Mouse (Mus musculus) left cerebral cortex, adult 2 months (tissue): ENCODE results near the gene Coq8b. TPM values are rescaled to one million over a fixed set of nuclear protein-coding genes. Genes with fewer than 3 reads are reported as not detected.

Experiments
- DNase-seq, 2 experiments: peaks; one replicate each; pipeline ENCODE4 v3.0.0; 2021 to 2022; ENCODE audit warnings: low spot score in 2 of 2, mixed read lengths in 1 of 2; ENCODE audit errors: extremely low spot score in 1 of 2
- H3K27ac ChIP-seq: fragments of 200-600 bp; 2 replicates; pipeline ENCODE4 v1.8.1; 2022
- H3K4me3 ChIP-seq: fragments of 200-600 bp; 2 replicates; pipeline ENCODE4 v1.8.1; 2022
- CTCF ChIP-seq: fragments of 200-600 bp; IDR thresholded peaks from 2 replicates; pipeline ENCODE4 v1.8.1; 2022; ENCODE audit warnings: antibody characterized with exemption, mild to moderate bottlenecking, moderate library complexity
- intact Hi-C: fragments of 180-260 bp; cut with DNase I; formaldehyde crosslinking; loops from one replicate; pipeline ENCODE4 v1.15.1; 2025
- microRNA-seq, 2 experiments: library from miRNA; unstranded; fragments of <30 nt; microRNA quantifications; one replicate each; pipeline ENCODE4 v1.2.0; 2021
- total RNA-seq, 2 experiments: library from RNA; stranded (reverse); gene quantifications; 2 replicates each; pipeline ENCODE4 v1.2.3; 2021

The Coq8b gene
- total RNA-seq, 2 experiments from 2014 or later: 35.4 to 36.2 TPM

DNA sequence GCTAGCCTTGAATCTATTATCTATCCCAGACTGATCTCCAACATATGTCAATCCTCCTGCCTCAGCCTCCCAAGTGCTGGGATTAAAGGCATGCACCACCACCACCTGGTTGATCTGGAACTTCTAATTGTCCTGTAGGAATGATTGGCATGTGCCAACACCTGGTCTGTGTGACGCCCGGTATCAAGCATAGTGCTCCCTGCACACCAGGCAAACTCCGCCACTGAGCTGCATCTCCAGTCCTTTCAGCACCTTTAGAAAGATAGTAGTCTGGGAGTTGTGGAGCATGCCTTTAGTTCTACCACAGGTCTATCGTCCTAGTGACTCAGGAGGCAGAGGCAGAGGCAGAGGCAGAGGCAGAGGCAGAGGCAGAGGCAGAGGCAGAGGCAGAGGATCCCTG lies 67.5 kb downstream of the Coq8b start:
- intact Hi-C loops: no loop called here
- no peak for DNase-seq
- Histone ChIP-seq H3K4me3 (no peak overlapping the region), H3K27ac (no peak overlapping the region)
- TF ChIP-seq CTCF: no peak

DNA sequence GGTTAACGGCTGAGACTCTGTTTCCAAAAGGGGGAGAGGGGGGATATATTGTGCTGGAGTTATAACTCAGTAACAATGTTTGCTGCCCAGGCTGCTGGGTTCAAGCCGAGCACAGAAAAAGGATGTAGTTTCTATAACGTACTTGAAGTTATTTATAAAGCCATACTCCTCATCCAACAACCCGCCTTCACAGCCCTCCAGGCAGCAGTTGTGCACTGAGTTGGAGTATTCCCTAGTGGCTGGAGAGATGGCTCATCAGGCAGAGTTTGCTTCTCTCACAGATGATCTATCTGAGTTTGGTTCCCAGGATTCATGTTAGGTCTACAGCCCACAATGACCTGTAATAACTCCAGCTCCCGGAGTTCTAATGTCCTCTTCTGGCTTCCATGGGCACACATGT lies 68.0 kb downstream of the Coq8b start:
- TF ChIP-seq CTCF: no peak
- intact Hi-C loops: no loop called here
- no peak overlapping the region for H3K4me3 ChIP-seq
- no peak overlapping the region for H3K27ac ChIP-seq
- no peak for DNase-seq

DNA sequence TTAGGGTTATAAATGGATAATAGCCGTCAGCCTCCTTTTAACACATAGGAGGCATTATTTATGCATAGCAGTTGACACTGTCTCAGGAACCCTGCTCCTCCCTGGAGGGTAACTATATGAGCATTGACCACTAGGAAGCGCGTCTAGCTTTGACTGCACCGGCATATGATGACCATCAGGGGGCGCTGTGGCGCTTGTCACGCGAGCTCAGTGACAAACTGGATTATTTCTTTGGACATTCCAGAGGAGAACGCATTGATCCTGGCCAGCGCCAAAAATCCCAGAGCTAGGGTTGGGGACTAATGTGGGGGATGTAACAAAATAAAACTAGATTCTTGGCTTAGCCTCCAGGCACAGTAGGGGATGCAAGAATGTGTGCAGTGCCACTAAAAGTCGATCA lies 69.3 kb downstream of the Coq8b start:
- intact Hi-C loops: loop anchor here (2.0 kb wide), 1 partner anchor 27 kb away; no protein-coding TSS in a partner anchor
- Histone ChIP-seq H3K27ac (no peak overlapping the region), H3K4me3 (no peak overlapping the region)
- TF ChIP-seq CTCF: peak; percentile 98
- peak; percentile 67 to 75 for DNase-seq

DNA sequence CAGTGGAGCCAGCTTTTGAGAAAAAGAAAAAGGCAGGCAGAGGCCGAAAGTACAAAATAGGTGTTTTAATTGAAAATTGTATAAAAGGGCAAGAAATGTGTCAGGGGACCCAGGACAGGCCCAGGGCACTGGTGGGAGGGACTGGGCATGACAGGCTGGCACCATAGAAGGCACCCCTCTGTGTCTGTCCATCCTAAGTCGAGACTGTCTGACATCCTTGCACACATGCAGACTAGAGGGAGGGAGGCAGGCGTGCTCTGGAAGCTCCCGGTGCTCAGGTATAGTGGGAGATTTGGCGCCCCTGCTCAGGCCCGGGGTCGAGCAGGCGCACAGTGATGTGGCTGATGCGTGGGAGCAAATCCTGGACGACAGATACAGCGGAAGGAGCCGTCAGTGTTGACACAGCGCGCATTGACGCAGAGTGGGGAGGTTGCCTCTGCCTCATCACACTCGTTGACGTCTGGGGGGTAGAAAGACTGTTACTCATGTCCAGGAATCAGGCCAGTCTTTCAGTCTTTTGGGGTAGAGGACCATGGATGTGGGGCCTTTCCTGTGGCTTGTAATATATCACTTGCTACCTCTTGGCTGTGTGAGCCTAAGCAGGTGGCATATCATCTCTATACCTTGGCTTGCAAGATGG lies 72.4 kb downstream of the Coq8b start:
- intact Hi-C loops: no loop called here

DNA sequence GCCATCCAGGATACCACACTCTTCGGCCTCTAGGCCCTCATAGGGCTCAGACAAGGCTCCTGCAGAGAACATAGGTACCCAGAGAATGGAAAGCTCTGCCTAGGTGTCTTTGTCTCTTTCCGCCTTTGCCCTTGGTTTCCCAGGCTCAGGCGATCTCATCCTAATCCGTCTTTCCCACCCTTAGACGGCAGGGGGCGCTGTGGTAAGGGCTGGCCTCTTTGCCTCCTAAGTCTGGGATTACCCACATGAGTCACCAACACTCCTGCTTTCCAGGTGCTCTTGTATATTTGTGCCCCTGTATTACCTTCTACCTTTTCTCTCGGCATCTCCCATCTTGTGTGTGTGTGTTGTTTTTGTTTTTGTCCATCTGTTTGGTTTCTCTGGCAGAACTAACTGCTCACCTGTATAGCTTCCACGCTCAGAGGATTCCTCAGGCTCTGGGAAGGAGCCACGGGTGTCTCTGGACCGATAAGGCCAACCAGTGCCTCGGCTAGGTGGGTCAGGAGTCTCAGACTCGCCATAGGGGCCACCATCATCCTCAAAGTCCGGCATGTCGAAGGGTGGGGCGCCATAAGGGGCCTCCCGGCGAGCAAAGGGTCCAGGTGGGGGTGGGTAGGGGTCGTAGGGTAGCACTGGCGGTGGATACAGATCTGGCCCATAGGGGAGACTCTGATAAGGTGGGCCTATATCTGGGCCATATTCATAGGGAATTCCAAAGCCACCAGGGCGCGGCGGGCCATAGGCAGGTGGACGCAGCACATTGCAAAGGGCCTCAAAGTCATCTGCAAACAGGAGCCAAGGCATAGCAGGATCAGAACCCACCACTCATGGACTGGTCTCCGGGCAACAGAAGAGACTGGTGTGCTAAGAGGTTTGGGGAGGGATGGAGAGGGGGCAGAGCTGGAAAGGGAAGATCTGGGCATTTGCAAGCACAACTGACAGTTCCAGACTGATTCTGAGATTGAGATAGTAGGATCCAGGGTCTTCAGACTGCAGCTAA lies 73.6 kb downstream of the Coq8b start:
- TF ChIP-seq CTCF: peak; percentile 58
- intact Hi-C loops: no loop called here
- H3K4me3 ChIP-seq: no peak overlapping the region
- peak in 1 of 2 experiments; percentile 47 for DNase-seq
- no peak overlapping the region for H3K27ac ChIP-seq

More for the DNA sequence above, 72.4 kb downstream of the Coq8b start:
- TF ChIP-seq CTCF: no peak
- Histone ChIP-seq H3K4me3 (no peak overlapping the region), H3K27ac (no peak overlapping the region)
- DNase-seq: no peak

DNA sequence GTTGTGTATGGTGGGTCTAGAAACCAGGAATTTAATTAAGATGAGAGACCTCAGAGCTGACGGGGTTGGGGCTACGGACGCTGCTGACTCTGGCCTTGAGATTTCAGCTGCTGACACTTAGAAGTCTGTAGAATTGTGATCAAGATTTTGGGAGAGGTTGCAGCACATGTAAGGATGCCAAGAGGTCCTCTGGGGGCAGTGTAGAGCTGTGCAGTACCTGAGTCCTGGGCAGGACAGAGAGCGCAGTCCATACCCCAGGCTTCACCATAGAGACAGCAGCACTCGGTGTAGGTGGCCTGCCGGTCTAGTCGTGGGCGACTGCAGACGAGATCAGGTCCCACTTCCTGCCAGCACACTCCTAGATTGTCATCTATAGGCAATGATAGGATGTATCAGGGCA lies 74.7 kb downstream of the Coq8b start:
- Histone ChIP-seq H3K4me3 (no peak overlapping the region), H3K27ac (no peak overlapping the region)
- intact Hi-C loops: no loop called here
- peak; percentile 37 for TF ChIP-seq CTCF
- DNase-seq: no peak

Small RNAs within 50 kb of the gene (microRNA-seq; reads per million reads assigned to microRNA genes)
- 0 reads per million in 2 experiments for gene Mir1191

Other genes with a start within 250 kb of the Coq8b start
- gene Cyp2a12, start 203.9 kb upstream of the Coq8b start, total RNA-seq: not detected
- not detected for gene Cyp2f2, start 113.1 kb upstream of the Coq8b start, total RNA-seq
- gene Cyp2t4, start 79.3 kb upstream of the Coq8b start, total RNA-seq: not detected
- gene Egln2, start 66.2 kb upstream of the Coq8b start, total RNA-seq: 100 to 1,000 TPM in 1 of 2 experiments, 10 to 100 TPM in 1; 92.8 to 109 TPM
- 10 to 100 TPM; 89.7 to 93.2 TPM for gene Rab4b, start 54.1 kb upstream of the Coq8b start, total RNA-seq
- gene Gm21983, start 51.9 kb upstream of the Coq8b start, total RNA-seq: not detected
- gene Mia, start 51.9 kb upstream of the Coq8b start, total RNA-seq: 1 to 10 TPM in 1 of 2 experiments, under 1 TPM in 1; 0.68 to 1.6 TPM
- gene BC024978, start 37.2 kb upstream of the Coq8b start, total RNA-seq: 10 to 100 TPM; 21.6 to 26.1 TPM
- gene Snrpa, start 36.8 kb upstream of the Coq8b start, total RNA-seq: 10 to 100 TPM; 85.1 to 86.5 TPM
- 10 to 100 TPM; 11.7 to 12.6 TPM for gene Itpkc, start 4.4 kb upstream of the Coq8b start, total RNA-seq
- 100 to 1,000 TPM; 117 to 135 TPM for gene Numbl, start 25.4 kb downstream of the Coq8b start, total RNA-seq
- 10 to 100 TPM; 48.1 to 51.2 TPM for gene Ltbp4, start 104.7 kb downstream of the Coq8b start, total RNA-seq
- 10 to 100 TPM; 23.2 to 40.3 TPM for gene Shkbp1, start 123.0 kb downstream of the Coq8b start, total RNA-seq
- not detected for gene Gm20479, start 124.4 kb downstream of the Coq8b start, total RNA-seq
- gene Sptbn4, start 214.7 kb downstream of the Coq8b start, total RNA-seq: 100 to 1,000 TPM; 153 to 162 TPM
- 10 to 100 TPM; 18.1 to 18.3 TPM for gene Blvrb, start 215.0 kb downstream of the Coq8b start, total RNA-seq
- 1 to 10 TPM; 3.3 TPM for gene Sertad3, start 240.7 kb downstream of the Coq8b start, total RNA-seq